Mouse (Mus musculus) midbrain, postnatal 0 days (tissue): ENCODE data around the gene Ankrd27. TPM values are rescaled to one million over a fixed set of nuclear protein-coding genes. Genes with fewer than 3 reads are reported as not detected.

Source experiments
- ATAC-seq: fragments of 200-750 bp; cut with Nextera tagmentation; 2 replicates; pipeline ENCODE4 v1.8.0; 2017; ENCODE audit warnings: moderate number of reproducible peaks, mild to moderate bottlenecking, moderate TSS enrichment, moderate library complexity; ENCODE audit not compliant: low FRiP score
- DNase-seq: peaks from one replicate; pipeline ENCODE4 v3.0.0-alpha.2; 2015; ENCODE audit warnings: low spot score
- H3K27ac ChIP-seq: fragments of 300-500 bp; sonication (generic); 2 replicates; pipeline ENCODE4 v1.5.1; 2014; ENCODE audit warnings: low read depth, mild to moderate bottlenecking, low read length, mixed read lengths
- H3K27me3 ChIP-seq: fragments of 300-500 bp; sonication (generic); 2 replicates; pipeline ENCODE4 v1.6.1; 2014; ENCODE audit warnings: low read length, control low read depth, mixed read lengths; ENCODE audit not compliant: insufficient read depth
- H3K36me3 ChIP-seq: fragments of 300-500 bp; sonication (generic); 2 replicates; pipeline ENCODE4 v1.6.1; 2014; ENCODE audit warnings: low read length, control low read depth, mixed read lengths; ENCODE audit not compliant: insufficient read depth
- H3K4me1 ChIP-seq: fragments of 300-500 bp; sonication (generic); 2 replicates; pipeline ENCODE4 v1.6.1; 2014; ENCODE audit warnings: mild to moderate bottlenecking, control low read depth, antibody characterized with exemption, low read length, mixed read lengths; ENCODE audit not compliant: insufficient read depth
- H3K4me2 ChIP-seq: fragments of 300-500 bp; sonication (generic); 2 replicates; pipeline ENCODE4 v1.6.1; 2014; ENCODE audit warnings: low read depth, mild to moderate bottlenecking, low read length, mixed read lengths; ENCODE audit not compliant: poor library complexity, severe bottlenecking
- H3K4me3 ChIP-seq: fragments of 300-500 bp; sonication (generic); 2 replicates; pipeline ENCODE4 v1.5.1; 2014; ENCODE audit warnings: low read depth, mild to moderate bottlenecking, low read length, moderate library complexity
- H3K9ac ChIP-seq: fragments of 300-500 bp; sonication (generic); replicated peaks from 2 replicates; pipeline ENCODE4 v1.6.1; 2014; ENCODE audit warnings: mild to moderate bottlenecking, low read length, moderate library complexity, mixed read lengths; ENCODE audit not compliant: poor library complexity, severe bottlenecking
- H3K9me3 ChIP-seq: fragments of 300-500 bp; sonication (generic); 2 replicates; pipeline ENCODE4 v1.6.1; 2016; ENCODE audit warnings: low read length, control low read depth
- CTCF ChIP-seq: IDR thresholded peaks from 2 replicates; pipeline ENCODE4 v1.5.1; 2016; ENCODE audit warnings: antibody characterized with exemption, mild to moderate bottlenecking
- WGBS: fragments of 180-500 bp; shearing (Covaris S2); extraction: QIAGEN DNeasy Blood & Tissue Kit; methylation state at CpG from one replicate; pipeline ENCODE4 v1.1.7; 2014; 5-methylcytosine and 5-hydroxymethylcytosine counted together
- polyA plus RNA-seq: library from polyadenylated mRNA; unstranded; fragments of >200 nt; fragmentation: Nextera tagmentation; extraction: Ambion mirVana; gene quantifications from 2 replicates; pipeline ENCODE4 v1.2.1, GENCODE M21; 2015
- total RNA-seq: library from RNA; depleted of rRNA; stranded (reverse); fragments of >200 nt; gene quantifications from 2 replicates; pipeline ENCODE4 v1.2.3, GENCODE M21; 2014

Ankrd27 gene
- total and polyA plus RNA-seq, 2 experiments from 2014 or later, result 11.9 to 17.9 TPM

- ATAC-seq, result no peak
- Histone ChIP-seq H3K4me2 (no peak overlapping the region), H3K9ac (no peak overlapping the region), H3K9me3 (no peaks in the 10 kb centered on the region), H3K27me3 (no peaks in the 10 kb centered on the region), H3K4me3 (no peak overlapping the region), H3K27ac (no peak overlapping the region), H3K36me3 (peaks cover 27% of the 10 kb centered on the region), H3K4me1 (no peaks in the 10 kb centered on the region)
- WGBS, result 70% methylated on average over 5 of the region's 5 CpGs
- no peak for DNase-seq
- peak; percentile 74 for TF ChIP-seq CTCF
Measured at GRCm38 (mm10) chr7:35628496-35628895, 42.5 kb downstream of the Ankrd27 start.

DNA sequence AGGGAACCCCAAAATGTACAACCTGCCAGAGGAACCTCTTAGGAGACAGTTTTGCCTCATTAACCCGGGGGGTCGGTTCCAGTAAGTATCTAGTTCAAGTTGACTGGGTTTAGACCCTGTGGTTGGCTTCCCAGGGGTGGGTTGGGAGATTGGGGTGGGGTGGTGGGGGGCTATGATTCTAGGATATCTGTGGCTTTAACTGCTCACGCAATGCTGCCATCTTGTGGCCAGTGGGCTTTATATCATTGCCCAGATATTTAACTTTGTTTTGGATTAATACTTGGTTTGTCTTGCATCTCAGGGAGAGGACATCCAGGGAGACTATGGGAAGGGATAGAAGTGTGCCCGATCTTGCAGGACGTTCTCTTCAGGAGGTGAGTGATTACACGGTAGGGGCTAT, 50.2 kb downstream of the Ankrd27 start:
- DNase-seq, result peak; percentile 55
- Histone ChIP-seq H3K27ac (no peak overlapping the region), H3K9ac (no peak overlapping the region), H3K36me3 (peaks cover 46% of the 10 kb centered on the region), H3K9me3 (no peaks in the 10 kb centered on the region), H3K4me2 (no peak overlapping the region), H3K4me1 (no peaks in the 10 kb centered on the region), H3K27me3 (no peaks in the 10 kb centered on the region), H3K4me3 (no peak overlapping the region)
- peak; percentile 81 for TF ChIP-seq CTCF
- ATAC-seq, result no peak
- 61% methylated on average over 6 of the region's 6 CpGs for WGBS

- Histone ChIP-seq H3K27ac (no peak overlapping the region), H3K36me3 (peaks cover 44% of the 10 kb centered on the region), H3K4me2 (no peak overlapping the region), H3K4me3 (no peak overlapping the region), H3K27me3 (no peaks in the 10 kb centered on the region), H3K9ac (no peak overlapping the region), H3K9me3 (no peaks in the 10 kb centered on the region), H3K4me1 (no peaks in the 10 kb centered on the region)
- no peak for DNase-seq
- ATAC-seq, result no peak
- 95% methylated on average over 9 of the region's 9 CpGs for WGBS
- TF ChIP-seq CTCF, result no peak
Measured at GRCm38 (mm10) chr7:35636874-35637273, 50.8 kb downstream of the Ankrd27 start.

GRCm38 (mm10) chr7:35640072-35640471, 54.0 kb downstream of the Ankrd27 start:
- H3K4me3 ChIP-seq, result no peak overlapping the region
- no peak overlapping the region for H3K4me2 ChIP-seq
- H3K4me1 ChIP-seq, result no peaks in the 10 kb centered on the region
- DNase-seq, result no peak
- no peak for ATAC-seq
- H3K9ac ChIP-seq, result no peak overlapping the region
- H3K9me3 ChIP-seq, result no peaks in the 10 kb centered on the region
- no peaks in the 10 kb centered on the region for H3K27me3 ChIP-seq
- no peak for TF ChIP-seq CTCF
- H3K27ac ChIP-seq, result no peak overlapping the region
- H3K36me3 ChIP-seq, result peaks cover 52% of the 10 kb centered on the region
- WGBS, result 88% methylated on average over 6 of the region's 6 CpGs

DNA sequence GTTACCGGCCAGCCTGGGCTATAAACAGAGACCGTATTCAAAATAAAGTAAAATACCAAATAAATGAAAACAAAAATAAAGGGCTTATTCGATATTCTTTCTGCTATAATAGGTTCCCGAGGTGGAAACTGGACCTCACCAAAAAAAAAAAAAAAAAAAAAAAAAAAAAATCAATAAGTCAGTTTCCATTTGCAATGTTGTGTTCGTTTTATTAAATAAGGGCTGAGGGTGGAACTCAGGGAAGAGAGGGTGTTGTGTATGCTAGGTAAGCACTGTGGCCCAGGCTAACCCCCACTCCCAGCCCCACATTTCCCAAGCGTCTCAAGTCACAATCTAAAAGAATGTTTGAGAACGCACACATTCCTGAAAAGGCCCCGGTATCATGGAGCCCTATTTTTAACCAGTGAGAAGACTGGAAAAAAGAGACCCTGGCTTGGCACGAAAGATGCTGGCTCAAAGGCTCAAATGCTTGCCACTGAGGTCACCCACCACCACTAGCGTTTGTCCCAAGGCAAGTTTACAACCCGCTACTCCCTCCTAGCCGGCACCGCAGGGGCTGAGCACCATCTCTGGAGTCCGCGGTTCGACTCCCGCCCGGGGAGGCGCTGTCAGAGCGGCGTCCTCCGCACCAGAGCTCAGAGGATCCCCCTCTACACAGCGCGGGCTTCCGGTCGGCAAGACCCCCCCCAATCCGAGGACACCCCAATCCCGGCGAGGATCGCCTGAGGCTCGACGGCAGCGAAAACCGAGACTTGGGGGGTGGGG, 60.5 kb downstream of the Ankrd27 start:
- H3K9me3 ChIP-seq, result no peaks in the 10 kb centered on the region
- H3K27me3 ChIP-seq, result no peaks in the 10 kb centered on the region
- peak overlapping the region; percentile 71 for H3K27ac ChIP-seq
- 11% methylated on average over 34 of the region's 34 CpGs for WGBS
- H3K9ac ChIP-seq, result peak overlapping the region; percentile 83
- peaks cover 17% of the 10 kb centered on the region for H3K36me3 ChIP-seq
- peak overlapping the region; percentile 81 for H3K4me3 ChIP-seq
- ATAC-seq (peak; percentile 44), DNase-seq (no peak)
- TF ChIP-seq CTCF, result no peak
- peak overlapping the region; percentile 62 for H3K4me2 ChIP-seq
- H3K4me1 ChIP-seq, result no peaks in the 10 kb centered on the region

- peak within 1 kb of the TSS; percentile 83 for H3K9ac ChIP-seq
- ATAC-seq, result peak; percentile 93
- H3K4me1 ChIP-seq, result no peaks in the 10 kb centered on the region
- H3K4me3 ChIP-seq, result peak within 1 kb of the TSS; percentile 81
- 0% methylated on average over 48 of the region's 64 CpGs for WGBS
- no peaks in the 10 kb centered on the region for H3K9me3 ChIP-seq
- no peaks in the 10 kb centered on the region for H3K27me3 ChIP-seq
- peak within 1 kb of the TSS; percentile 62 for H3K4me2 ChIP-seq
- H3K36me3 ChIP-seq, result peaks cover 17% of the 10 kb centered on the region
- DNase-seq, result peak; percentile 97
- H3K27ac ChIP-seq, result peak within 1 kb of the TSS; percentile 71
- TF ChIP-seq CTCF, result no peak; the same call in 1 of the 2 replicates
Measured at GRCm38 (mm10) chr7:35647101-35647698, 61.2 kb downstream of the Ankrd27 start, which contains the start of gene Pdcd5. Gene Pdcd5, minus strand, starts transcription at chr7:35647521.
